ENCODE assay signal across 23 mouse cellular contexts in the genomic region with DNA sequence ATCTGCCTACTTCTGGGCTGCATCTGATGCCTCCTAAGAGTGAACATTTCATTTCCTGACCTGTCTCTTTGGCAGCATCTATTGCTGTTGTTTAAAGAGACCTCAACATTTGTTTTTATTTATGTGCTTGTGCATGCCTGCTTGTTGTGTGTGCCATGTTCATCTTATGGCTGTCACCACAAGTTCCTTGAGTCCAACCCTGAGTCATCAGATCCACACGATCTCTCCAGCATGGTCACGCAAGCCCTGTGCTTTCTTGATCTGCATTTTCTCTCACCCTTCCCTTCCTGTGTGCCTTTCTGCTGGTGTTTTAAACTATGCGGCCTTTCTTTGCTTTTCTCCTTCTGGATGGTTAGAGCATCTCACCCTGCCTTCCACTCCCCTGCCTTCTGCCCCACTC. TPM values are rescaled to one million over a fixed set of nuclear protein-coding genes. Genes with fewer than 3 reads are reported as not detected.
DNase-seq lines count a peak whose midpoint lies in the region; ATAC-seq and TF ChIP-seq lines count a peak whose summit lies in the region.
"Had no signal": no experiment of that assay in that cellular context is flagged by ENCODE, and none has a peak within 500 bp of the region (broad histone marks: within the 10 kb centered on the region; RNA-seq: fewer than 3 reads in every experiment).

No protein-coding gene starts in this region.

- TF ChIP-seq RAD21 in CH12.LX (IDR thresholded peaks at IDR 0.05; ENCODE audit: low read depth, low read length): no peak

- no peak for ATAC-seq in heart, embryonic 14.5 days (ENCODE audit: insufficient number of reproducible peaks, insufficient read depth, low FRiP score, low read depth)
- no peak for ATAC-seq in liver, postnatal 0 days
- ATAC-seq: activated CD4-positive, CD25-positive, alpha-beta regulatory T cell, adult 4 months; CD4-positive, CD25-positive, alpha-beta regulatory T cell, adult 4 months; hindbrain, embryonic 16.5 days; inflammation-experienced regulatory T-cells, adult 6 months; Patski had no signal

- in situ Hi-C loops in CH12.LX (cut with MboI; ENCODE audit: low pct_ligation_motif_present, low pct_unique_long_range_greater_than_20kb, low sequenced_read_pairs): loop anchor here (5.0 kb wide), 1 partner anchor 52 kb away; no protein-coding TSS in a partner anchor

- H3K4me1 ChIP-seq in heart, embryonic 14.5 days (ENCODE audit: control insufficient read depth in 2 of 2, insufficient read depth in 2 of 2, low read length in 2 of 2): peaks cover 20 to 65% of the 10 kb centered on the region in 2 experiments
- peaks cover 37% of the 10 kb centered on the region for H3K4me1 ChIP-seq in thymus, adult 2 months (replicated peaks; ENCODE audit: control insufficient read depth, insufficient read depth, low read length)
- H3K4me1 ChIP-seq in CH12.LX (ENCODE audit: control insufficient read depth in 1 of 2, insufficient read depth in 2 of 2): peaks cover 39 to 90% of the 10 kb centered on the region in 2 experiments
- peaks cover 66% of the 10 kb centered on the region for H3K4me1 ChIP-seq in liver, postnatal 0 days (ENCODE audit: insufficient read depth)
- peaks cover 11% of the 10 kb centered on the region for H3K4me1 ChIP-seq in kidney, adult 2 months (ENCODE audit: control insufficient read depth, insufficient read depth, low read length)

- H3K9ac ChIP-seq in heart, embryonic 14.5 days (ENCODE audit: low read length): peak overlapping the region; percentile 25; the same call in 1 of the 2 replicates
- peak overlapping the region; percentile 14; the same call in 1 of the 2 replicates for H3K9ac ChIP-seq in CH12.LX (ENCODE audit: insufficient read depth, low read depth)
- no peak overlapping the region for H3K9ac ChIP-seq in liver, postnatal 0 days (replicated peaks)
- H3K9ac ChIP-seq: forebrain, embryonic 15.5 days; hindbrain, embryonic 12.5 days had no signal

- H3K79me2 ChIP-seq in CH12.LX (replicated peaks; ENCODE audit: control insufficient read depth, extremely low read depth, insufficient read depth, poor library complexity, severe bottlenecking): peaks cover 83% of the 10 kb centered on the region

- WGBS in heart, embryonic 14.5 days: 66% methylated on average over 3 of the region's 3 CpGs
- WGBS in thymus, adult 2 months: 62% methylated on average over 3 of the region's 3 CpGs
- WGBS in liver, postnatal 0 days (ENCODE audit: insufficient replicate concordance): 47% methylated on average over 3 of the region's 3 CpGs
- WGBS in kidney, adult 2 months: 76% methylated on average over 3 of the region's 3 CpGs

- no peak overlapping the region for H3K4me2 ChIP-seq in heart, embryonic 14.5 days (ENCODE audit: low read length)
- H3K4me2 ChIP-seq in CH12.LX (ENCODE audit: insufficient read depth, low read depth, poor library complexity, severe bottlenecking): peak overlapping the region; percentile 49; the same call in 1 of the 2 replicates
- no peak overlapping the region for H3K4me2 ChIP-seq in liver, postnatal 0 days (ENCODE audit: low read depth, low read length)
- H3K4me2 ChIP-seq: forebrain, embryonic 15.5 days; hindbrain, embryonic 12.5 days had no signal

- no peaks in the 10 kb centered on the region for H3K27me3 ChIP-seq in heart, embryonic 14.5 days (ENCODE audit: control insufficient read depth, insufficient read depth, low read length)
- no peaks in the 10 kb centered on the region for H3K27me3 ChIP-seq in thymus, adult 2 months (ENCODE audit: control insufficient read depth, insufficient read depth, low read length)
- no peaks in the 10 kb centered on the region for H3K27me3 ChIP-seq in CH12.LX (replicated peaks)
- no peaks in the 10 kb centered on the region for H3K27me3 ChIP-seq in liver, postnatal 0 days (ENCODE audit: insufficient read depth, low read length)
- no peaks in the 10 kb centered on the region for H3K27me3 ChIP-seq in kidney, adult 2 months (replicated peaks; ENCODE audit: control insufficient read depth, insufficient read depth, low read length)
- H3K27me3 ChIP-seq: forebrain, embryonic 15.5 days; heart, embryonic 13.5 days; hindbrain, embryonic 12.5 days; Patski had no signal

- no peak for TF ChIP-seq CTCF in thymus, adult 2 months (IDR thresholded peaks at IDR 0.05; ENCODE audit: borderline replicate concordance, control insufficient read depth, extremely low read depth, insufficient read depth, low read length, poor library complexity)
- no peak for TF ChIP-seq CTCF in CH12.LX (conservative IDR thresholded peaks at IDR 0.05 in 1 of 2, IDR thresholded peaks at IDR 0.05 in 1 of 2; ENCODE audit: low read depth in 2 of 2, low read length in 2 of 2)
- TF ChIP-seq CTCF in liver, postnatal 0 days (IDR thresholded peaks at IDR 0.05; ENCODE audit: low read depth): no peak
- TF ChIP-seq CTCF in kidney, adult 2 months (conservative IDR thresholded peaks at IDR 0.05; ENCODE audit: insufficient read depth, insufficient read length, low read depth, low read length): no peak

- TF ChIP-seq POLR2A in thymus, adult 2 months (IDR thresholded peaks at IDR 0.05; ENCODE audit: control insufficient read depth, extremely low read depth, insufficient read depth, low read length, poor library complexity): no peak
- TF ChIP-seq POLR2A in CH12.LX (IDR thresholded peaks at IDR 0.05; ENCODE audit: low read depth, low read length): no peak
- TF ChIP-seq POLR2A in kidney, adult 2 months (IDR thresholded peaks at IDR 0.05; ENCODE audit: low read depth, low read length): no peak

- H3K27ac ChIP-seq in heart, embryonic 14.5 days (replicated peaks in 1 of 2; ENCODE audit: control insufficient read depth in 1 of 2, insufficient read depth in 1 of 2, low read depth in 2 of 2, low read length in 2 of 2): no peak overlapping the region
- H3K27ac ChIP-seq in thymus, adult 2 months (ENCODE audit: control insufficient read depth, insufficient read depth, low read length): peak overlapping the region; percentile 1; the same call in 1 of the 2 replicates
- peak overlapping the region; percentile 11; the same call in 1 of the 2 replicates for H3K27ac ChIP-seq in CH12.LX (ENCODE audit: insufficient read depth, low read depth)
- 0 out of 2 replicates have a peak overlapping the region, but pooled peaks have one; percentile 9 for H3K27ac ChIP-seq in liver, postnatal 0 days (ENCODE audit: low read depth)
- H3K27ac ChIP-seq in kidney, adult 2 months (ENCODE audit: insufficient read depth, low read depth, low read length): no peak overlapping the region
- H3K27ac ChIP-seq: forebrain, embryonic 15.5 days; heart, adult 2 months; heart, embryonic 13.5 days; hindbrain, embryonic 12.5 days had no signal

- dilution Hi-C loops in CH12.LX (cut with MboI; ENCODE audit: extremely low pct_ligation_motif_present, extremely low pct_unique_long_range_greater_than_20kb, low sequenced_read_pairs): no loop called here

- DNase-seq in heart, adult 8-10 months (ENCODE audit: low spot score): no peak
- DNase-seq in thymus, adult 2 months: no peak
- DNase-seq in thymus, postnatal 25 days: no peak
- no peak for DNase-seq in CH12.LX (ENCODE audit: extremely low read depth)
- DNase-seq in liver, postnatal 0 days: no peak
- DNase-seq in gastrocnemius, postnatal 10 days: no peak
- DNase-seq in kidney, adult 2 months: no peak
- DNase-seq: adrenal gland, postnatal 14 days; cerebellum, adult 18-20 months; cerebellum, adult 9-11 months; cerebellum, postnatal 36 days; heart, adult 2 months; heart, postnatal 10 days; heart, postnatal 4 days had no signal

- H3K4me3 ChIP-seq in heart, embryonic 14.5 days (ENCODE audit: control insufficient read depth in 1 of 2, insufficient read depth in 1 of 2, low read depth in 1 of 2, low read length in 2 of 2): no peak overlapping the region
- H3K4me3 ChIP-seq in thymus, adult 2 months (ENCODE audit: control insufficient read depth, insufficient read depth, low read length): no peak overlapping the region
- no peak overlapping the region for H3K4me3 ChIP-seq in CH12.LX (replicated peaks in 1 of 3; ENCODE audit: low read depth in 2 of 3, low read length in 2 of 3, poor library complexity in 1 of 3)
- H3K4me3 ChIP-seq in liver, postnatal 0 days (ENCODE audit: low read depth, low read length): no peak overlapping the region
- H3K4me3 ChIP-seq in kidney, adult 2 months (ENCODE audit: insufficient read depth, low read depth, low read length): no peak overlapping the region
- H3K4me3 ChIP-seq: forebrain, embryonic 15.5 days; heart, adult 2 months; heart, embryonic 13.5 days; hindbrain, embryonic 12.5 days had no signal

- no peak for TF ChIP-seq EP300 in CH12.LX (IDR thresholded peaks at IDR 0.05; ENCODE audit: low read length)
- no peak for TF ChIP-seq EP300 in liver, postnatal 0 days (IDR thresholded peaks at IDR 0.05; ENCODE audit: low read depth)

- no peaks in the 10 kb centered on the region for H3K9me3 ChIP-seq in heart, embryonic 14.5 days (ENCODE audit: control insufficient read depth, low read length)
- H3K9me3 ChIP-seq in CH12.LX (replicated peaks; ENCODE audit: low read length): no peaks in the 10 kb centered on the region
- no peaks in the 10 kb centered on the region for H3K9me3 ChIP-seq in liver, postnatal 0 days (ENCODE audit: low read length)
- H3K9me3 ChIP-seq: forebrain, embryonic 15.5 days; heart, embryonic 13.5 days; hindbrain, embryonic 12.5 days had no signal

- no peaks in the 10 kb centered on the region for H3K36me3 ChIP-seq in heart, embryonic 14.5 days (ENCODE audit: control insufficient read depth, insufficient read depth, low read length)
- H3K36me3 ChIP-seq in thymus, adult 2 months (ENCODE audit: control insufficient read depth, insufficient read depth, low read length): no peaks in the 10 kb centered on the region
- peaks cover 0 to 14% of the 10 kb centered on the region in 2 experiments for H3K36me3 ChIP-seq in CH12.LX (replicated peaks in 1 of 2; ENCODE audit: control insufficient read depth in 1 of 2, insufficient read depth in 1 of 2, low read length in 1 of 2)
- H3K36me3 ChIP-seq in liver, postnatal 0 days (replicated peaks; ENCODE audit: insufficient read depth, low read length): 0 out of 2 replicates have a peak, but pooled peaks cover 5% of the 10 kb centered on the region
- no peaks in the 10 kb centered on the region for H3K36me3 ChIP-seq in kidney, adult 2 months (ENCODE audit: control insufficient read depth, insufficient read depth, low read length)
- H3K36me3 ChIP-seq: forebrain, embryonic 15.5 days; heart, embryonic 13.5 days; hindbrain, embryonic 12.5 days had no signal

TF ChIP-seq in CH12.LX, 34 proteins besides CTCF, POLR2A, EP300 and RAD21 (continues in another document):
- TF ChIP-seq MXI1 (IDR thresholded peaks at IDR 0.05; ENCODE audit: low read depth, low read length): no peak
- TF ChIP-seq TBP (conservative IDR thresholded peaks at IDR 0.05; ENCODE audit: low read depth, low read length): no peak

RNA-seq across cellular contexts. Expression of gene Ugcg, which starts 11.6 kb away (rescaled TPM):
- 10.7 and 11.0 TPM in 2 replicates for polyA plus RNA-seq in heart, embryonic 14.5 days (2014; fragmentation: Nextera tagmentation; extraction: Ambion mirVana)
- 10 to 100 TPM; 11.7 to 14.2 (median 13.5) TPM for total RNA-seq in heart, adult 8-10 months (2022)
- 47.0 and 84.3 TPM in 2 replicates for polyA plus RNA-seq in thymus, adult 2 months (2012; rRNA removed)
- 28.7 and 33.8 TPM in 2 replicates for total RNA-seq in CH12.LX (2012; rRNA removed)
- total RNA-seq in CH12.LX (2014; rRNA removed): 68.7 and 69.5 TPM in 2 replicates
- polyA plus RNA-seq in CH12.LX (2012; ENCODE audit: insufficient read length, low read depth): 24.2 and 25.8 TPM in 2 replicates
- 8.3 and 8.4 TPM in 2 replicates for polyA plus RNA-seq in liver, postnatal 0 days (2015; fragmentation: Nextera tagmentation; extraction: Ambion mirVana)
- total RNA-seq in gastrocnemius, postnatal 10 days (2021): 10 to 100 TPM; 14.2 to 19.7 TPM
- polyA plus RNA-seq in kidney, adult 2 months (2012; rRNA removed): 7.4 and 11.6 TPM in 2 replicates

Comparison
In these comparisons a context has a peak if more than half of its experiments do, and no peak if none do; other contexts are left out.
1. H3K27ac ChIP-seq: peak in thymus, adult 2 months (single experiment), CH12.LX (single experiment) and liver, postnatal 0 days (single experiment); none in heart, embryonic 14.5 days (0 of 2) and kidney, adult 2 months (single experiment).